Mouse (Mus musculus) testis, adult 2 months (tissue): Measurements from ENCODE around the gene Slc24a3.

ENCODE experiments used
- CTCF ChIP-seq: fragments of 200-500 bp; IDR thresholded peaks from 2 replicates; pipeline ENCODE4 v1.5.1; 2012; ENCODE audit warnings: low read depth, mild to moderate bottlenecking, inconsistent platforms, low read length, moderate library complexity; ENCODE audit not compliant: control insufficient read depth, insufficient read depth, insufficient replicate concordance
- POLR2A ChIP-seq: fragments of 200-500 bp; IDR thresholded peaks from 2 replicates; pipeline ENCODE4 v1.6.1; 2012; ENCODE audit warnings: low read depth, mild to moderate bottlenecking, inconsistent platforms, low read length, moderate library complexity; ENCODE audit not compliant: control insufficient read depth

DNA sequence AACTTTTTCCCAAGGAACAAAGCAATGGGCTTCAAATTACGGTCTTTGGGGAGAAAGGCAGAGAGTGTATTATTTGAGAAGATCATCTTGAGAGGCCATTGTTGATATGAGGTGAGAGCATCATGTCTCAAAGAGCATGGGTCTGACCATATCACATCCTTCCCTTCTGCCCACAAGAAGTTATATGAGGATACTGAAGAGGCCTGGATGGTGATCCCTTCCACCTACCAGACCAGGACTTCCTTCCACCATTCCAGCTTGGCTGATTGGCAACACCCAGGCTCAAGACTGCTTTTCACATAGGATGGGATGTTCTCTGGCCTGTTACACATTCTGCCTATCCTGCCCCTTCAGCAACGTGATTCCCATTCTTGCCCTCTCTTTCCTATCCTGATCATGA is 216.7 kb downstream of the Slc24a3 start:
- TF ChIP-seq CTCF (no peak), POLR2A (no peak)
